Mouse (Mus musculus): ENCODE measurements around the gene Rbm12. TPM values are rescaled to one million over a fixed set of nuclear protein-coding genes. Genes with fewer than 3 reads are reported as not detected.

Rbm12 gene
- polyA plus RNA-seq, 1 experiment from 2014 or later = 22.2 TPM

GRCm38 (mm10) chr2:156087391-156088110 lies 24.2 kb downstream of the Rbm12 start:
- Histone ChIP-seq H3K9ac (replicated peaks; ENCODE audit: low read depth, low read length) (no peak overlapping the region), H3K9me3 (ENCODE audit: control insufficient read depth, low read length) (no peaks in the 10 kb centered on the region), H3K4me3 (ENCODE audit: low read depth, low read length) (no peak overlapping the region), H3K36me3 (ENCODE audit: control insufficient read depth, insufficient read depth, low read length) (no peaks in the 10 kb centered on the region), H3K27me3 (ENCODE audit: control insufficient read depth, insufficient read depth, low read length) (no peaks in the 10 kb centered on the region), H3K27ac (ENCODE audit: low read depth, low read length) (no peak overlapping the region), H3K4me2 (ENCODE audit: low read depth, low read length) (no peak overlapping the region), H3K4me1 (ENCODE audit: control insufficient read depth, insufficient read depth, low read length) (no peaks in the 10 kb centered on the region)
- no peak for ATAC-seq (ENCODE audit: low read depth)
- 91% methylated on average over 7 of the region's 7 CpGs for WGBS

GRCm38 (mm10) chr2:156084541-156084940 lies 27.2 kb downstream of the Rbm12 start:
- ATAC-seq (ENCODE audit: low read depth) = no peak
- no peaks in the 10 kb centered on the region for H3K36me3 ChIP-seq (ENCODE audit: control insufficient read depth, insufficient read depth, low read length)
- no peak overlapping the region for H3K9ac ChIP-seq (replicated peaks; ENCODE audit: low read depth, low read length)
- H3K4me3 ChIP-seq (ENCODE audit: low read depth, low read length) = no peak overlapping the region
- no peaks in the 10 kb centered on the region for H3K27me3 ChIP-seq (ENCODE audit: control insufficient read depth, insufficient read depth, low read length)
- no peak overlapping the region for H3K27ac ChIP-seq (ENCODE audit: low read depth, low read length)
- no peaks in the 10 kb centered on the region for H3K4me1 ChIP-seq (ENCODE audit: control insufficient read depth, insufficient read depth, low read length)
- WGBS = 89% methylated on average over 3 of the region's 3 CpGs
- H3K9me3 ChIP-seq (ENCODE audit: control insufficient read depth, low read length) = no peaks in the 10 kb centered on the region
- H3K4me2 ChIP-seq (ENCODE audit: low read depth, low read length) = no peak overlapping the region

- WGBS = 89% methylated on average over 7 of the region's 7 CpGs
- Histone ChIP-seq H3K36me3 (ENCODE audit: control insufficient read depth, insufficient read depth, low read length) (peaks cover 32% of the 10 kb centered on the region), H3K4me2 (ENCODE audit: low read depth, low read length) (no peak overlapping the region), H3K9ac (replicated peaks; ENCODE audit: low read depth, low read length) (no peak overlapping the region), H3K4me1 (ENCODE audit: control insufficient read depth, insufficient read depth, low read length) (no peaks in the 10 kb centered on the region), H3K9me3 (ENCODE audit: control insufficient read depth, low read length) (no peaks in the 10 kb centered on the region), H3K27ac (ENCODE audit: low read depth, low read length) (no peak overlapping the region), H3K4me3 (ENCODE audit: low read depth, low read length) (no peak overlapping the region), H3K27me3 (ENCODE audit: control insufficient read depth, insufficient read depth, low read length) (no peaks in the 10 kb centered on the region)
- no peak for ATAC-seq (ENCODE audit: low read depth)
Measured at GRCm38 (mm10) chr2:156080391-156080790, 31.4 kb downstream of the Rbm12 start.

DNA sequence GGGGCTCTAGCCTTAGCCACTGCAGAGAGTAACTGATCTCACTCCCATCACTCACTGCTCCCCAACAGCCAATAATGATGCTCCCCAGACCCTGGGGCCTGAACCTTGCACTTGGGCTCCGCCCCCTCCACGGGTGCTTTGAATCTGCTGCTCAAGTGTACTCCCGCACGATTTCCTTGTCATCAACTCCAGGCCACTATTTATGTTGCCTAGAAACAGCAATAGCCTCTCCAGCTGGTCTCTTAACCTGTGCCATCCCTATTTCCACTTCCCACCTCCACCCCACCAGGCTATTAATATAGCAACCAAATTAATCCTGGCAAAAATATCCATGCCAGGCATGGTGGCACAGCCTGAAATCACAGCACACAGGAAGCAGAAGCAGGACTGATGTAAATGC lies 32.1 kb downstream of the Rbm12 start:
- H3K27ac ChIP-seq (ENCODE audit: low read depth, low read length) = no peak overlapping the region
- no peak overlapping the region for H3K4me2 ChIP-seq (ENCODE audit: low read depth, low read length)
- no peak overlapping the region for H3K4me3 ChIP-seq (ENCODE audit: low read depth, low read length)
- H3K9ac ChIP-seq (replicated peaks; ENCODE audit: low read depth, low read length) = no peak overlapping the region
- ATAC-seq (ENCODE audit: low read depth) = no peak
- WGBS = 49% methylated on average over 4 of the region's 4 CpGs
- no peaks in the 10 kb centered on the region for H3K4me1 ChIP-seq (ENCODE audit: control insufficient read depth, insufficient read depth, low read length)
- no peaks in the 10 kb centered on the region for H3K27me3 ChIP-seq (ENCODE audit: control insufficient read depth, insufficient read depth, low read length)
- peaks cover 39% of the 10 kb centered on the region for H3K36me3 ChIP-seq (ENCODE audit: control insufficient read depth, insufficient read depth, low read length)
- H3K9me3 ChIP-seq (ENCODE audit: control insufficient read depth, low read length) = no peaks in the 10 kb centered on the region

GRCm38 (mm10) chr2:156079183-156079560 lies 32.6 kb downstream of the Rbm12 start:
- Histone ChIP-seq H3K4me3 (ENCODE audit: low read depth, low read length) (no peak overlapping the region), H3K9ac (replicated peaks; ENCODE audit: low read depth, low read length) (no peak overlapping the region), H3K36me3 (ENCODE audit: control insufficient read depth, insufficient read depth, low read length) (peaks cover 44% of the 10 kb centered on the region), H3K9me3 (ENCODE audit: control insufficient read depth, low read length) (no peaks in the 10 kb centered on the region), H3K4me1 (ENCODE audit: control insufficient read depth, insufficient read depth, low read length) (no peaks in the 10 kb centered on the region), H3K27ac (ENCODE audit: low read depth, low read length) (no peak overlapping the region), H3K4me2 (ENCODE audit: low read depth, low read length) (no peak overlapping the region), H3K27me3 (ENCODE audit: control insufficient read depth, insufficient read depth, low read length) (no peaks in the 10 kb centered on the region)
- ATAC-seq (ENCODE audit: low read depth) = no peak
- 89% methylated on average over 8 of the region's 8 CpGs for WGBS

DNA sequence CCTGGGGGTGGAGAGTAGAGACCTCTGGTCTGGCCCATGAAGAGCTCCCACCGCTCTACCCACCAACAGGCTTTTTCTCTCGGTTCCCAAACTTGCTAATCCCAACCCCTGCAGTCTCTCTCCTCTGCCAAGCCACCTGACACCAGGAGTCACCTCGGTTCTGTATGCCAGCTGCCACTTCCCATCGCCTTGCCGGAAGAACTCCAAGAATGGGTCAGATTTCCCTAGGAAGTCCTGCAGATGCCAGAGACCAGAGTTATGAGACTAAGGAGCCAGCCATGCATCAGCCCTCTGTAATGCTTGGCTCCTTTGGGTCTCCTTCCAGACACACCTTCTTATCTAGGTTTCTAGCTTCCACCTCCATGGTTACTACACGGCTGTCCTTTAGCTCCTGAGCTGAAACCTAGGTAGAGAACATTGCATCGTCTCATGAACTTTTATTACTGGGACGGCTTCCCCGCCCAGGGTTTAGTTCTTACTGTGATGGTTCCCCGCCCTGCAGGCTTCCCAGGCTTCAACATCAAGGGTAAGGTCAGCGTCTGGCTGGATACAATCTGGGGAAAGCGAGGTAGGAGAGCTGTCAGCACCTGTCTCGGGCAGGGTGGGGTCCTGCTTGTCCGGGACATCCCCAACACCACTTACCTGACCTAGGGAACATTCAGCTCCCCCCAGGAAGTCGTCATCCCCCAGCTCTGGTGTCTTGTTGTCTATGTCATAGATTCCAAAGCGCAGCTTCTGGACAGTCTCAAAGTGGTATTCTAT lies 33.2 kb downstream of the Rbm12 start:
- ATAC-seq (ENCODE audit: low read depth) = no peak

DNA sequence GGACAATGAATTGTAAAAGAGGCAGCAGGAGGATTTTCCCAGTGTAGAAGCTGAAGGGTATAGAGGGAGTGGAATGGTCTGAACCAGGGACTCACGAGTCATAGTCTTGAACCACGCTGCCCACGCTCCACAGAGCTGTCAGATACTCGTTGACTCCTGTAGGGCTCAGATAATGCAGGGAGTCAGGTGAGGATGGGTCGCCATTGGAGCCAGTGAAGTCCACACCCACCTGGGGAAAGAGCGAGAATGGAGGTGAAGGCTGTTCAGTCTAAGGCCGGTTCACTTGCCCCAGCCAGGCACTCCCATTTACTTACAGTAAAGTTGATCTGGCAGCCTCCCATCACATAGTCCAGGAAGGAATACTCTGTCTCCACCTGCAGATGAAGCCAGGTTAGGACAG lies 34.3 kb downstream of the Rbm12 start:
- H3K4me3 ChIP-seq (ENCODE audit: low read depth, low read length) = no peak overlapping the region
- H3K4me1 ChIP-seq (ENCODE audit: control insufficient read depth, insufficient read depth, low read length) = no peaks in the 10 kb centered on the region
- peaks cover 56% of the 10 kb centered on the region for H3K36me3 ChIP-seq (ENCODE audit: control insufficient read depth, insufficient read depth, low read length)
- H3K27me3 ChIP-seq (ENCODE audit: control insufficient read depth, insufficient read depth, low read length) = no peaks in the 10 kb centered on the region
- H3K9me3 ChIP-seq (ENCODE audit: control insufficient read depth, low read length) = no peaks in the 10 kb centered on the region
- H3K9ac ChIP-seq (replicated peaks; ENCODE audit: low read depth, low read length) = no peak overlapping the region
- WGBS = 93% methylated on average over 7 of the region's 7 CpGs
- H3K4me2 ChIP-seq (ENCODE audit: low read depth, low read length) = no peak overlapping the region
- H3K27ac ChIP-seq (ENCODE audit: low read depth, low read length) = no peak overlapping the region
- no peak for ATAC-seq (ENCODE audit: low read depth)

More for the DNA sequence above, 33.2 kb downstream of the Rbm12 start:
- no peaks in the 10 kb centered on the region for H3K9me3 ChIP-seq (ENCODE audit: control insufficient read depth, low read length)
- no peak overlapping the region for H3K9ac ChIP-seq (replicated peaks; ENCODE audit: low read depth, low read length)
- no peak overlapping the region for H3K4me3 ChIP-seq (ENCODE audit: low read depth, low read length)
- 95% methylated on average over 16 of the region's 16 CpGs for WGBS
- no peaks in the 10 kb centered on the region for H3K27me3 ChIP-seq (ENCODE audit: control insufficient read depth, insufficient read depth, low read length)
- H3K4me2 ChIP-seq (ENCODE audit: low read depth, low read length) = no peak overlapping the region
- no peaks in the 10 kb centered on the region for H3K4me1 ChIP-seq (ENCODE audit: control insufficient read depth, insufficient read depth, low read length)
- H3K36me3 ChIP-seq (ENCODE audit: control insufficient read depth, insufficient read depth, low read length) = peaks cover 49% of the 10 kb centered on the region
- no peak overlapping the region for H3K27ac ChIP-seq (ENCODE audit: low read depth, low read length)

DNA sequence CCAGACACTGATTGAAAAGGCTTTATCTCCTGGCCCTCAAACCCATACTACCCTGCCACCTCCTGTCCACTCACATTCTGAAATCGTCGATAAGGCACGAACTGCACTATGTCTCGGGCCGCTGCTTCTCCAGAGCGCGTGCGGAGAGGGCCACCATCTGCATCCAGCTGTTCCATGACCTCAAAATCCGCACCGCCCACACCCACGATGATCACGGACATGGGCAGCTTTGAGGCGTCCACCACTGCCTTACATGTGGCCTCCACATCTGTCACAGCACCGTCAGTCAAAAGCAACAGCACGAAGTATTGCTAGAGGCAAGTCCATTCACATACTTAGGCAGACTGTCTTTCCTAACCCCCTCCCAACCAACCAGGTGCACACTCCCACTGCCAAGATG lies 38.1 kb downstream of the Rbm12 start:
- no peaks in the 10 kb centered on the region for H3K27me3 ChIP-seq (ENCODE audit: control insufficient read depth, insufficient read depth, low read length)
- 98% methylated on average over 15 of the region's 15 CpGs for WGBS
- H3K36me3 ChIP-seq (ENCODE audit: control insufficient read depth, insufficient read depth, low read length) = peaks cover 68% of the 10 kb centered on the region
- no peak overlapping the region for H3K9ac ChIP-seq (replicated peaks; ENCODE audit: low read depth, low read length)
- H3K27ac ChIP-seq (ENCODE audit: low read depth, low read length) = no peak overlapping the region
- H3K9me3 ChIP-seq (ENCODE audit: control insufficient read depth, low read length) = no peaks in the 10 kb centered on the region
- no peak for ATAC-seq (ENCODE audit: low read depth)
- H3K4me2 ChIP-seq (ENCODE audit: low read depth, low read length) = no peak overlapping the region
- H3K4me1 ChIP-seq (ENCODE audit: control insufficient read depth, insufficient read depth, low read length) = no peaks in the 10 kb centered on the region
- no peak overlapping the region for H3K4me3 ChIP-seq (ENCODE audit: low read depth, low read length)

DNA sequence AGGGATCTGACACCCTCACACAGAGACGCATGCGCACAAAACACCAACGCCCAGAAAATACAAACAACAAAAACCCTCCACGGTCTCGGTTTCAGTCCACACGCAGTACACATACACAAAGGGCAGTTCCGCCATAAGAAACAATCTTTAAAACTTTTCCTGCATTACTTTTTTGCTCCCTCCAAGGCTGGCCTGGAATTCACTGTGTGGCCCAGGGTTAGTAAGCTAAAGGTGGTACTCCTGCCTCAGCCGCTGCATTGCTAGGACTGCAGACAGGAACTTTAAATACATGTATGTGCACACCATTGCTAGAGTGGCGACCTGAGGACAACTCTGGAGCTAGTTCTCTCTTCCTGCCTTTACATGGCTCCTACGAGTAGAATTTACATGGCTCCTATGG lies 40.5 kb downstream of the Rbm12 start:
- no peak for ATAC-seq (ENCODE audit: low read depth)
- no peak overlapping the region for H3K4me3 ChIP-seq (ENCODE audit: low read depth, low read length)
- H3K9ac ChIP-seq (replicated peaks; ENCODE audit: low read depth, low read length) = no peak overlapping the region
- WGBS = 95% methylated on average over 10 of the region's 10 CpGs
- peaks cover 53% of the 10 kb centered on the region for H3K36me3 ChIP-seq (ENCODE audit: control insufficient read depth, insufficient read depth, low read length)
- no peak overlapping the region for H3K27ac ChIP-seq (ENCODE audit: low read depth, low read length)
- H3K9me3 ChIP-seq (ENCODE audit: control insufficient read depth, low read length) = no peaks in the 10 kb centered on the region
- H3K4me2 ChIP-seq (ENCODE audit: low read depth, low read length) = no peak overlapping the region
- H3K4me1 ChIP-seq (ENCODE audit: control insufficient read depth, insufficient read depth, low read length) = peaks cover 2% of the 10 kb centered on the region; the same call in 1 of the 2 replicates
- H3K27me3 ChIP-seq (ENCODE audit: control insufficient read depth, insufficient read depth, low read length) = no peaks in the 10 kb centered on the region
